21 mouse cellular contexts compared by ENCODE assay signal in genomic region chr13:52836231-52836630, GRCm38 (mm10).
"Had no signal": no experiment of that assay in that cellular context is flagged by ENCODE, and none has a peak within 500 bp of the region (broad histone marks: within the 10 kb centered on the region; RNA-seq: fewer than 3 reads in every experiment).

No protein-coding gene starts in this region.

- H3K4me2 ChIP-seq: lung, embryonic 15.5 days; midbrain, embryonic 12.5 days; neural tube, embryonic 13.5 days; neural tube, embryonic 15.5 days had no signal

- ATAC-seq: lung, postnatal 0 days; midbrain, embryonic 16.5 days had no signal

- H3K4me1 ChIP-seq: midbrain, embryonic 12.5 days; neural tube, embryonic 13.5 days; neural tube, embryonic 15.5 days had no signal

- H3K27ac ChIP-seq: liver, embryonic 14.5 days; lung, embryonic 15.5 days; macrophage; midbrain, embryonic 10.5 days; midbrain, embryonic 12.5 days; neural tube, embryonic 13.5 days; neural tube, embryonic 15.5 days had no signal

- H3K27me3 ChIP-seq: lung, embryonic 15.5 days; midbrain, embryonic 12.5 days; neural tube, embryonic 13.5 days; neural tube, embryonic 15.5 days had no signal

- H3K4me3 ChIP-seq: lung, embryonic 15.5 days; midbrain, embryonic 10.5 days; midbrain, embryonic 12.5 days; neural tube, embryonic 13.5 days; neural tube, embryonic 15.5 days had no signal

- H3K9ac ChIP-seq: liver, embryonic 14.5 days; lung, embryonic 15.5 days; midbrain, embryonic 12.5 days; neural tube, embryonic 13.5 days; neural tube, embryonic 15.5 days had no signal

- H3K9me3 ChIP-seq: lung, embryonic 15.5 days; midbrain, embryonic 10.5 days; midbrain, embryonic 12.5 days; neural tube, embryonic 13.5 days; neural tube, embryonic 15.5 days had no signal

- DNase-seq: lung, adult 2 months; lung, postnatal 14 days; lung, postnatal 36 days; midbrain, embryonic 14.5 days; retina, postnatal 1 day; right cerebral cortex, adult 18-20 months; right cerebral cortex, postnatal 25 days; right cerebral cortex, postnatal 4 days; spleen, adult 18-20 months; thymus, adult 18-20 months; thymus, postnatal 14 days; thymus, postnatal 36 days had no signal
